Mouse (Mus musculus): ENCODE data around the gene Cnpy1.

Cnpy1 gene

GRCm38 (mm10) chr5:28191201-28192098 is 54.2 kb downstream of the Cnpy1 start:
- no peak for DNase-seq (ENCODE audit: low read depth)

- DNase-seq (ENCODE audit: low read depth): no peak
Observed at GRCm38 (mm10) chr5:28179237-28179790, 66.3 kb downstream of the Cnpy1 start.

DNA sequence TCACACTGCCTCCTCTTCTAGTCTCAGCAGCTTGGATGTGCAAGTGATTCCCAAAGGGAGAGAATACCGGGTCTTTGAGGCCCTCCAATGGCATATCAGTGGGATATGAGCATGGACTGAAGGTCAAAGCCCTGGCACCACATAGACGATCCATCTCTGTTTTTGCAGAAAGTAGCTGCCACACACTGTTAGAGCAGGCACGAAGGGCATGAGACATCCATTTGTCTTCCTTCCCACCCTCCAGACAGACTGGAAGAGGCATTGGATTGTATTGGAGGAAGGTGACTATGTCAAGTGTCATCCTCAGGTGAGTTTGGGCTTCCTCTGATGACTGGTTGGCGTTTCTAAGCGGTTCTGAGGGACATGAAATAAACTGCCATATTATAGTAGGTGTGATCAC is 67.3 kb downstream of the Cnpy1 start:
- DNase-seq (ENCODE audit: low read depth): no peak

GRCm38 (mm10) chr5:28176585-28176984 is 69.0 kb downstream of the Cnpy1 start:
- DNase-seq (ENCODE audit: low read depth): no peak

GRCm38 (mm10) chr5:28176023-28176422 is 69.6 kb downstream of the Cnpy1 start:
- DNase-seq (ENCODE audit: low read depth): no peak

GRCm38 (mm10) chr5:28175570-28175919 is 70.1 kb downstream of the Cnpy1 start:
- no peak for DNase-seq (ENCODE audit: low read depth)

DNA sequence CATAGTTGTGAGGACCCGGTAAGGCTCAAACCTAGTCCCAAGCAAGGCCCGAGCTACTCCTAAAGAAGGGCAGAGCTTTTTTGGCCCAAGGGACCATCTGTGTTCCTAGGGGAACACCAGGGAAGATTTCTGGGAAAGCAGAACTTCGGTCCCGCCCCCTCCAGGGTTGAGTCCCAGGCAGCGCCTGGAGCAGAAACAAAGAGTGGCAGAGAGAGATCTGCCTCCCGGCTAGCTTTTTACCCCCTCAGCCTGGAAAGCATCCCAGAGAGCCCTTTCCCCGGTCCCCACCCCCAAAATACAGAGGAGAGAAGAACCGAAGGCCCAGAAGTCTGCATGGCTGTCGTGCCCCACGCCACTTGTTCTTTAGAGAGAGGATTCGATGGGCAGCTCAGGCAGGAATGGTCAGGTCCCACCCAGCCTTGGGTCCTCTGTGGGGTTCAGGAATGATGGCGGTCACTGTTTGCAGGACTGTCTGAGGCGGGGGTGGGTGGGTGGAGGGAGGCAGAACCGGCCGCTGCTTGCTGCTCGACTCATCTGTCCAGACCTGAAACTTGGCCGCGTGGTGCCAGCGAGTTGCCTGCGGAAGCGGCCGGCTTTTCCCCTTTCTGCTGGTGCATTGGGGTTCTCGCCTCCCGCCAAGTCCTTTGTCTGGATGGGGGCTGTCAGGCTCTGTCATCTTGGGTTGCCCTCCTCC is 70.6 kb downstream of the Cnpy1 start:
- DNase-seq (ENCODE audit: low read depth): no peak

DNA sequence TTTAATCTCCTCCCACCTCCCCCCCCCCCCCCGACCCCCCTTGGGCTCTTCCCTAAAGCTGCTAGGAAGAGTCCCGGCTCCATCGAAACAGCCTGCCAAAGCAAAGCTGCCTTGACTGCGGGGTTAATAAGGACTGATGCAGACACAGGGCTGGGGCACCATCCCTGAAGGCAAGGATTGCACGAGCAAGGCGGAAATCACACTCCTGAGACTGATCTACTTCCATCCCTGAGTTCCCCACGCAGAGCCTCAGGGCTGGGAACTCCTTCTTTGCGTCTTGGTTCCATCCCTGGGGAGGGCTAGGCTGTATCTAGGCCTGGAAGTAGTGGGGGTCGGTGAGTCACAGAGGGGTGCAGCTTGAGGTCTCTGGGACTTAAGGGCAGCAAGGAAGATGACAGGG is 71.5 kb downstream of the Cnpy1 start:
- no peak for DNase-seq (ENCODE audit: low read depth)

DNA sequence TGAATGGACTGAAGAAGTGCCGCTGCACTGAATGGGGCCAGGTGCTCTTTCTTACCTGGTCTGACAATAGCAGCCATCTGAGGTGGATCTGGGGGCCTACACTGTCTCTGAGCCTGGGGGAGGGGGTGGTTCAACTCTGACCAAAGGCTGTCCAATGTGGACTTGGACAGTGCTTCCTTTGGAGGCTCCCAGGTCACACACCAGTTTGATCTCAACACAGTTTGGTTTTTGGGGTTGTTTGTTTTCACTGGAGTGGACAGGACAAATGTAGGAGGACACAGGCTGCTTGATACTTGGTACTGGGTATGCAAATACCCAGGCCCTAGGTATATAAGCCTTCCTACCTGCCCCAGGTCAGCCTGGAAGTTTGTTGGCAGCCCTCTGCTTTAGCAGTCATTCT is 71.9 kb downstream of the Cnpy1 start:
- no peak for DNase-seq (ENCODE audit: low read depth)

DNA sequence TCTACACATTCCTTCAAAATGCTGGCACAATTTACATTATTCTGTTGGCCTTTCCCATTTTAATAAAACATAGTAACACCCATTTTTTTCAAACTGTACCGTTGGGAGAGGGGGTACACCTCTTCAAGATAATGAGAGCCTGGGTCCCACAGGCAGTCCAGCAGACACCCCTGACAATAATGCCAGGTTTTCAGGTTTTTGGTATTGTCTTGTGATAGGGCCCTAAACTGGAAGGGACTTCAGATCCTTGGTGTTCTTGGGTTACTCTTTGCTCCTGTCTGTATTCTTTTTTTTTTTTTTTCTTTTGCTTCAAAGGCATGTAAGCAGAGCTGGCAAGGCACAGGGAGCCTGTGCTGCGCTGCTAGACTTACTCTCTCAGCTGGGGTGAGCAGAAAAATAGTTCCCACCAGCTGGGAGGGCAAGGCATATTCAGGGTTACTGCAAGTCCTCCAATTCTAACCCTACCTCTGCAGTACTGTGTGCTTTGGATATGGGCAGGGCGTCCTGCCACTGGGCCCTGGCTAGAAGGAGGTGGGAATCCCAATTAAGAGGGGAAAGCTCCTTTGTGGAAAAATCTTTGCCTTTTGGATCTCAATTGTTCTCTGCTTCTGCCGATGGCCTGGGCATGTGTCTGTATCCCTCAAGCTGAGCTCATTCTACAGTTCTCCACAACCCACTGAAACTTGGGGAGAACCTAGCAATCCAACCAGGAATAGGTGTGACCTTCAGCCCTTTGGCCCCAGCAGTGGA is 72.5 kb downstream of the Cnpy1 start:
- no peak for DNase-seq (ENCODE audit: low read depth)

GRCm38 (mm10) chr5:28172261-28172920 is 73.2 kb downstream of the Cnpy1 start:
- DNase-seq (ENCODE audit: low read depth): no peak

DNA sequence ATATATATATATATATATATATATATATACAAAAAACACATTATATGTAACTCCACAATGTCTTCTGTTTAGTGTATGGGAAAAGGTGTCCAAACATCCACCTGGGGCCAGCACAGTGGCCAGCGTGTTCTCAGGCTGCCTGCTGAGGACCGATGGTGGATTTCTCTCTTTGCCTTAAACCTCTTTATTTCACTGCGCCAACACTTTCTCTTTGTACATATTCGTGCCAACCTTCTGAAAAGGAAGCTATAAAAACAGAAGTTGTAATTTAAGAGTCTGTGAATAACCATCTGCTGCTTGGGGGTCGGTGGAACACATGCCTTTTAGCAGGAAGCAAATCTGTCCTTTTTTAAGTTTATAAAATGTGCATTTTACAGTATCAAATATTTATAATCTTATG is 73.9 kb downstream of the Cnpy1 start:
- DNase-seq (ENCODE audit: low read depth): no peak

DNA sequence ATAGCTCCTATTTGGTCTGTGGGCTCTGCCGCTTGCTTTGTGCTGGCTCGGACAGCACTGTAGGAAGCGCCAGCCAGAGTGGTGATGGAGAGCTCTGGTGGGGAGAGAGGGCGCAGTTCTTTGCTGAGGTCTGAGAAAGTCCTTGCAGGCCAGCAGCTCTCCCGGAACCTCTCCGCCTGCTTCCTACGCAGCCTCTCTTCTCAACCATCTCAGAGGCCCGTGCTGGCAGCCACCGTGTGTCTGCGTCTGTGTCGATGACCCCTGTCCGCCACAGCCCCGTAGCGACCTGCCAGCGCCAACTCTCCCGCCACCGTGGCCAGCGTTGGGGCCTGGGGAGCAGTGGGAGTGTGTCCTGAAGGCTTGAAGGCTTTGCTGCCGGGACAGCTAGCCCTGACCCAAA is 74.7 kb downstream of the Cnpy1 start:
- no peak for DNase-seq (ENCODE audit: low read depth)

- no peak for DNase-seq (ENCODE audit: low read depth)
Observed at GRCm38 (mm10) chr5:28170081-28170480, 75.5 kb downstream of the Cnpy1 start.

- no peak for DNase-seq (ENCODE audit: low read depth)
Observed at GRCm38 (mm10) chr5:28169166-28169801, 76.3 kb downstream of the Cnpy1 start.

DNA sequence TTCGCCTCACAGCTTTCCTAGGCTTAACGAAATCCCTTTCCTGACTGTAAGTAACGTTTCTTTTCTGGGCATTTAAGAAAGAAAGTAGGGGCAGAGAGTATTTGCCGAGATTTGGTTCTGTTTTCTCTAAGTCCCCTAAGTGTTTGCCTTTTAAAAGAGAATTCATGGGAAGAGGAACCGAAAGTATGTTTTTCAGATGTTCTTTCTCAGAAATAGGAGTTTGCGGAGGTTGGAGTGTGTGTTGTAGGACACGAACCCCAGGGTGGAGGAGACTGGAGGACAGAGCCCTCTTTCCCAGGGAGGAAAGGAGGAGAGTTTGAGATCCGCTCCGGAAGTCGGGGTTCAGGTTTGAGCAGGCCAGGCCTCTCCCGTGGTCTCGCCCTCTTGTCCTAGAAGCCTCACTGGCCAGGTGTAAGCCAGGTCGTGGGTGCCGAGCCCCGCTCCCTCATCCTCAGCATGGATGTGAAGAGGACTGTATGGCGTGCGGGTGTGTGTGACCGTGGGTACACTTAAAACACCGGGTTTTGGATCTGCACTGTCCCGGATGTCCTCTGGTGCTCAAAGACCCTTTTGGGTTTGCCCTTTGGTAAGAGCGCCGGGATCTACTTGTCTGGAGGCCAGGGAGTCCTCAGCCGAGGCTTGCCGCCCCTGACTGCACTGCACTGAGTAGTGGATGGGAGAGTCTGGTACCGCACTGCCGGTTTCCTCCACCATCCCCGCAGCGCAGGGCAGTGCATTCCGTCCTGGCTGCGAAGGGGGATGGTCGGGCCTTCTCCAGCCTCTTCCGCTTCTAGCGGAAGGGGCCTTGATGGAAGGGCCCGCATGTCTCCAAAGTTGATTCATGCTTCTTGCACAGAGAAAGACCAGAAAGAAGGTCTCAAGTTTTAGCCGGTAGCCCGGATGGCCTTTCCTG is 77.1 kb downstream of the Cnpy1 start:
- DNase-seq (ENCODE audit: low read depth): no peak

DNA sequence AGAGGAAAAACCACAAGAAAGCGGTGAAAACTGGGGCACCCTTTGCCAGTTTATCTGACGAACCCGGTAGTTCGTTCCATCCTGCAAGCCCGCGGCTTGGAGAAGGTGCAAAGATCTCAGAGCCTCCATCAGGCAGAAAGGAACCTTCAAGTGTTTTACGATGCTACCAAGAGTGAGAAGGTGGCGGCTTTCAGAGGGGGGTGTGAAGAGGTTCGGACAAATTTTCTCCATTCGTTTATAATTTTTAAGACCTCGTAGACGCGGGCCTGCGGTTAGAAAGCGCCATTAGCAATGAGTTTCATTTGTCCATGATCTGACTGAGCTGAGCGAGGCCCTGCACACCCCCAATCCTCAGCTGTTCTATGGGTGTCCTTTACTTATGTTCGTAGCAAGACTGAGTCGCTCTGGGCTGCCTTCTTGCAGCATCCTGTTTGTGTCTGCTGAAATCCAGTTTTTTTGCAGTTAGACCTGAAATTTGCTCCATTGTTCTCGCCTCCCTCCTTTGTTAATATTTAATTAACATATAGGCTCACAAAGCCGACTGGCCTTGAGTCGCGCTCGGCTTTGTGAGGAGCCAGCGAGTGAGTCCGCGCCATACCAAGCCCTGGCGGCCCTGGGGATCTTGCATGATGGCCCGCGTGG is 77.9 kb downstream of the Cnpy1 start:
- DNase-seq (ENCODE audit: low read depth): no peak

DNA sequence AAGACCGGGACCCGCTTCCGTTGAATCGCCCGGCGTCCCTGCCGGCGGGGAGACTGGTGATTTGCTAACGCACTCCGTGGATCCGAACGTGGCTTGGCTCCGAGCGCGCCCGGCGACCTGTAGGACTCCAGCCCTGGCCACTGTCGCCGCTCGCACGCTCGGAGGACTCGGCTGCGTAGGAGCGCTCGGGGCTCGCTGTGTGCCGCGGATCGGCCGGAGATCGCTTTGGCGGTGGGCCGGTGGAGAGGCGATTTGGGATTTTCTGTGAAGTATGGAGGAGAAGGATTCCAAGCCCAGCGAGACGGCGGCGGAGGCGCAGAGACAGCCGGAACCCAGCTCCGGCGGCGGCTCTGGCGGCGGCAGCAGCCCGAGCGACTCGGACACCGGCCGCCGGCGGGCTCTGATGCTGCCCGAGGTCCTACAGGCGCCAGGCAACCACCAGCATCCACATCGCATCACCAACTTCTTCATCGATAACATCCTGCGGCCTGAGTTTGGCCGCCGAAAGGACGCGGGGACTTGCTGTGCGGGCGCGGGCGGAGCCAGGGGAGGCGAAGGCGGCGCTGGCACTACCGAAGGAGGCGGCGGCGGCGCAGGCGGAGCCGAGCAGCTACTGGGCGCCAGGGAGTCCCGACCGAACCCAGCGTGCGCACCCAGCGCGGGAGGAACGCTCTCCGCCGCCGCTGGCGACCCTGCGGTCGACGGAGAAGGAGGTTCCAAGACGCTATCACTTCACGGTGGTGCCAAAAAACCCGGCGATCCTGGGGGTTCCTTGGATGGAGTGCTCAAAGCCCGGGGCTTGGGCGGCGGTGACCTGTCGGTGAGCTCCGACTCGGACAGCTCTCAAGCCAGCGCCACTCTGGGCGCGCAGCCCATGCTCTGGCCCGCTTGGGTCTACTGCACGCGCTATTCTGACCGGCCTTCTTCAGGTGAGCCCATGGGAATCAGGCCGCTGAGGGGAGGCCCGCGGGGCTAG is 79.1 kb downstream of the Cnpy1 start:
- no peak for DNase-seq (ENCODE audit: low read depth)
